Mouse (Mus musculus) cerebellum, adult 2 months (tissue): ENCODE measurements around the gene Cdc42ep4.

Experiments
- CTCF ChIP-seq: fragments of 200-500 bp; IDR thresholded peaks from 2 replicates; pipeline ENCODE4 v1.5.1; 2011; ENCODE audit warnings: low read depth, mild to moderate bottlenecking, control low read depth, low read length, moderate library complexity, borderline replicate concordance; ENCODE audit not compliant: insufficient read depth
- POLR2A ChIP-seq: fragments of 200-500 bp; IDR thresholded peaks from 2 replicates; pipeline ENCODE4 v1.6.1; 2011; ENCODE audit warnings: low read length, control low read depth, borderline replicate concordance; ENCODE audit not compliant: insufficient read depth

DNA sequence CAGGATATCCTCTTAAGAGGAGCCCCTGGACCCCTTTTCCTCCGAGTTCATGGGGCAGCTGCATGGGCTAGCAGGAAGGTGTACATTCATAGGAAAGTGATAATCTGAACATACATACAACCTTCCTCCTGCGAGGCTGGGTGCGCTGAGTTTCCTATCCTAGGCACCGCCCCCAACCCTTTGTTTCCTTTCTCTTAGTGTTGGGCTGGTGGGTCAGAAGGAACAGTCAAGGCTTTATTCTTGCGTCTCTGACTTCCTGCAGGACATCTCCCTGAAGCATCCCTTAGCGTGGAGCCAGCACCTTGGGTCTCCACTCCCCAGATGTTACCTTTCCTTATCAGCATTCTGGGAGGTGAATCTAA, 28.0 kb upstream of the Cdc42ep4 start:
- TF ChIP-seq CTCF (no peak), POLR2A (no peak)
